Mouse (Mus musculus): ENCODE results near the gene Rapgef4. TPM values are rescaled to one million over a fixed set of nuclear protein-coding genes. Genes with fewer than 3 reads are reported as not detected.

Gene Rapgef4
- polyA plus RNA-seq, 1 experiment from 2014 or later: 3.6 TPM

DNA sequence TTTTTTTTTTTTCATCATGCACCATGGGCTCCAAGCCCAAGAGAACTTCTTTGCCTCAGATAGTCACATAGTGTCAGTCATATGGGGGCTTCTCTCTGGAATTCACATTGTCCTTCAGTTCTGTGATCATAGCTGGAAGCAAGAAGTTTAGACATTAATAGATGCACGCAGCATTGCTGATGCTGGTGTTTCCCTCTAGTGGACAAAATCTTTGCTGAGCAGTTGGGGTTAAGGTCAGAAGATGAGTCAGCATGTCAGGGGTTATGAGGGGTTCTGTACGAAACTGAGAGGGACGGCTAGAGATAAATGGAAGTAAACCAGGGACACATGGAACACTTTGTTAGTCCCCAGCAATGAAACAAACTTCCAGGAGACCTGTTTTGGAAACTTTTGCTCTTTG, 216.0 kb downstream of the Rapgef4 start:
- ATAC-seq (replicated peaks; ENCODE audit: low FRiP score, low TSS enrichment, low read depth) (no peak), DNase-seq (ENCODE audit: low spot score) (no peak)
- Histone ChIP-seq H3K27ac (ENCODE audit: low read depth) (no peak overlapping the region), H3K4me2 (ENCODE audit: low read length) (no peak overlapping the region), H3K27me3 (replicated peaks; ENCODE audit: control insufficient read depth, insufficient read depth, low read length) (0 out of 2 replicates have a peak, but pooled peaks cover 3% of the 10 kb centered on the region), H3K4me3 (ENCODE audit: low read depth, low read length) (no peak overlapping the region), H3K36me3 (ENCODE audit: control insufficient read depth, insufficient read depth, low read length) (no peaks in the 10 kb centered on the region), H3K9me3 (ENCODE audit: control insufficient read depth, low read length) (no peaks in the 10 kb centered on the region), H3K9ac (ENCODE audit: low read length) (no peak overlapping the region), H3K4me1 (replicated peaks; ENCODE audit: control insufficient read depth, insufficient read depth, low read length) (peaks cover 8% of the 10 kb centered on the region)
- 21% methylated on average over 3 of the region's 3 CpGs for WGBS

DNA sequence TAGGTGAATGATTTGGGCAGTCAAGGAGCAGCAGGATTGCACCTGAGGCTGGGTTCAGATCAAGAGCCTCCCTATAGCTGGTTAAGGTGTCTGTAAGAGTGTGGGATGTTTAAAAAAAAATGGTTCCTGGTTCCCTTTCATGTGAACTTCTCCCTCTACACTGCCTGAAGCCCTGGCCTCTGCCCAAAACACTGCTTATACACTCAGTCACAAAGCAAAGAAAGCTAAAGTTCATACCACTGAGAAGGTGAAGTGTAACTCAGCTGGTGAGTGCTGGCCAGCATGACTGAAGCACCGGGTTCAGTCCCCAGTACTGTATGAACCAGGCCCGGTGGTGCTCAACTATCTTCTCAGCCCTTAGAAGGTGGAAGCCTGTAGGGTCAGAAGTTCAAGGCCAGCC, 218.4 kb downstream of the Rapgef4 start:
- no peak for ATAC-seq (replicated peaks; ENCODE audit: low FRiP score, low TSS enrichment, low read depth)
- H3K36me3 ChIP-seq (ENCODE audit: control insufficient read depth, insufficient read depth, low read length): no peaks in the 10 kb centered on the region
- H3K9ac ChIP-seq (ENCODE audit: low read length): no peak overlapping the region
- H3K27ac ChIP-seq (ENCODE audit: low read depth): no peak overlapping the region
- H3K4me3 ChIP-seq (ENCODE audit: low read depth, low read length): no peak overlapping the region
- DNase-seq (ENCODE audit: low spot score): no peak
- H3K9me3 ChIP-seq (ENCODE audit: control insufficient read depth, low read length): no peaks in the 10 kb centered on the region
- H3K4me1 ChIP-seq (replicated peaks; ENCODE audit: control insufficient read depth, insufficient read depth, low read length): peaks cover 15% of the 10 kb centered on the region
- WGBS: 86% methylated on average over 2 of the region's 2 CpGs
- H3K4me2 ChIP-seq (ENCODE audit: low read length): no peak overlapping the region
- 0 out of 2 replicates have a peak, but pooled peaks cover under 1% of the 10 kb centered on the region for H3K27me3 ChIP-seq (replicated peaks; ENCODE audit: control insufficient read depth, insufficient read depth, low read length)

DNA sequence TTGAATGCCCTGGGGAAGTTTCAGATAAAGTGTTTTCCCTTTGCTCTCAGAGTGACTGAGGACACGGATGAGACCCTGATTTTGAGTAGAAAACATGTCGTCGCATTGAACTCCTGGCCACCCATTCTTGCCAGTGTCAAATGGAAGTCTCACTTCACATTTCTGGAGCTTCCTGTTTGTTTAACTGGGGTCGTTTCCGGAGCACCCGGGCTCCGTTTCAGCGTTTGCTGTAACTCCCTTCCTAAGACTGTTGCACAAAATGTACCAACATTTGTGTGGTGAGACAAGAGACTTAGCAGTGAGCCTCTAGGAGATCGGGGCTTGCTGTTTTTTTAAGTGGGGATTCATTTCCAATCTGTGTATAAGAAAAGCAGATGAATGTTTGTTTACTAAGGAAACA, 220.5 kb downstream of the Rapgef4 start:
- Histone ChIP-seq H3K9ac (ENCODE audit: low read length) (no peak overlapping the region), H3K4me2 (ENCODE audit: low read length) (no peak overlapping the region), H3K9me3 (ENCODE audit: control insufficient read depth, low read length) (no peaks in the 10 kb centered on the region), H3K27ac (ENCODE audit: low read depth) (no peak overlapping the region), H3K36me3 (ENCODE audit: control insufficient read depth, insufficient read depth, low read length) (no peaks in the 10 kb centered on the region), H3K4me1 (replicated peaks; ENCODE audit: control insufficient read depth, insufficient read depth, low read length) (peaks cover 15% of the 10 kb centered on the region), H3K4me3 (ENCODE audit: low read depth, low read length) (no peak overlapping the region), H3K27me3 (replicated peaks; ENCODE audit: control insufficient read depth, insufficient read depth, low read length) (no peaks in the 10 kb centered on the region)
- ATAC-seq (replicated peaks; ENCODE audit: low FRiP score, low TSS enrichment, low read depth): no peak
- WGBS: 29% methylated on average over 9 of the region's 9 CpGs
- DNase-seq (ENCODE audit: low spot score): no peak

DNA sequence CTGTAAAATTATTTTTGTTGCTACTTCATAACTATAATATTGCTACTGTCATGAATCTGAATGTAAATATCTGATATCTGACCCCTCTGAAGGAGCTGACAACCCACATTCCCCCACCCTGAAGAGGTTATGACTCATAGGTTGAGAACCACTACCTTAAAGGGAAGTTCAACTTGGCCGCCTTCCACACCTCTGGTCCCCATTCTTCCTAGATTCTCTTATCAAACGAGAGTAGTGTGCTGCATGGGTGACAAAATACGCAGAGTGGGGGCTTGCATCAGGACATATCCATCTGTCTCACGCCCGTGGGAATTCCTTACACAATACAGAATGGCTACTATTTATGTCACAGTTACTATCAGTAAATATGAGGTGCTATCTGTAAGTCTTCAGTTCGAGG, 221.2 kb downstream of the Rapgef4 start:
- Histone ChIP-seq H3K27ac (ENCODE audit: low read depth) (no peak overlapping the region), H3K4me1 (replicated peaks; ENCODE audit: control insufficient read depth, insufficient read depth, low read length) (peaks cover 15% of the 10 kb centered on the region), H3K27me3 (replicated peaks; ENCODE audit: control insufficient read depth, insufficient read depth, low read length) (no peaks in the 10 kb centered on the region), H3K4me3 (ENCODE audit: low read depth, low read length) (no peak overlapping the region), H3K9me3 (ENCODE audit: control insufficient read depth, low read length) (no peaks in the 10 kb centered on the region), H3K9ac (ENCODE audit: low read length) (no peak overlapping the region), H3K36me3 (ENCODE audit: control insufficient read depth, insufficient read depth, low read length) (no peaks in the 10 kb centered on the region), H3K4me2 (ENCODE audit: low read length) (no peak overlapping the region)
- 84% methylated on average over 6 of the region's 6 CpGs for whole genome bisulfite sequencing
- ATAC-seq (replicated peaks; ENCODE audit: low FRiP score, low TSS enrichment, low read depth) (no peak), DNase-seq (ENCODE audit: low spot score) (no peak)

DNA sequence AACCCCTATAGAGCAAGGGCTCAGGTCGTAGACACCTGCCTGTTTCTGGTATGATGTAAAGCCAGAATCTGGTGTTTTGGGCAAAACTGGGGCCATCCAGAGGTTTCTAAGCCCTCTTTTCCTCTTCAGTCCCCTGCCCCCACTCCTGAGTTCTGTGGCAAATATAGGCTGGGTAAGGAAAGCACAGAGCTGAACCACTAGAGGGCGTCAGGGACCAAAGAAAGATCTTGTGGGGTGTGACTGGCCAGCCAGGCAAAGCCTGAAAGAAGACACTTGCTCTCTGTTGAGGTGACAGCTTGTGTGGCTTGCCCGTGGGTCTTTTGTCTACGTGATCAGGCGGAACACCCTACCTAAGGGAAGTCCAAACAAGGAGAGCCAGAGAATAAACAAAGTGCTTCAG, 222.6 kb downstream of the Rapgef4 start:
- H3K9me3 ChIP-seq (ENCODE audit: control insufficient read depth, low read length): no peaks in the 10 kb centered on the region
- peaks cover 15% of the 10 kb centered on the region for H3K4me1 ChIP-seq (replicated peaks; ENCODE audit: control insufficient read depth, insufficient read depth, low read length)
- H3K27ac ChIP-seq (ENCODE audit: low read depth): no peak overlapping the region
- peak; percentile 68; the same call in 1 of the 2 replicates for ATAC-seq (replicated peaks; ENCODE audit: low FRiP score, low TSS enrichment, low read depth)
- H3K9ac ChIP-seq (ENCODE audit: low read length): no peak overlapping the region
- DNase-seq (ENCODE audit: low spot score): peak; percentile 89
- peak overlapping the region; percentile 51 for H3K4me2 ChIP-seq (ENCODE audit: low read length)
- WGBS: 6% methylated on average over 5 of the region's 5 CpGs
- H3K36me3 ChIP-seq (ENCODE audit: control insufficient read depth, insufficient read depth, low read length): no peaks in the 10 kb centered on the region
- no peaks in the 10 kb centered on the region for H3K27me3 ChIP-seq (replicated peaks; ENCODE audit: control insufficient read depth, insufficient read depth, low read length)
- peak overlapping the region; percentile 20; the same call in 1 of the 2 replicates for H3K4me3 ChIP-seq (ENCODE audit: low read depth, low read length)

DNA sequence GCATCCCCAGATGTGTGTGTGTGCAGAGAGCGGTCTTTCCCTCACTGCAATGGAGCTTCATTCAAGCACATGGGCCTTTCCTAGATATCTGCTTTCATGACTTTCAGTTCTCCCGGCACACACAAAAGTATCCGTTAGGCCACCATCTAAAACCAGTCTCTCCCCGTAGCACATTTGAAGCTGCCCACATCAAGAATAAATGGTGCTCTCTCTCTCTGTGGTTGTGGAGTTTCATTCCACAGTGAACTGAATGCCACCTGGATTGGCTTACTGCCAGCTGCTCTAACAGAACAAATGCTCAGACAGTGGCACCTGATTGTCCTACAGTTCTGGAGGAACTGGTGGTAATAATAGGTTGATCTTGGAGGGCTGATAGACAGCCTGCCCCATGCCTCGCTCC, 224.8 kb downstream of the Rapgef4 start:
- H3K27ac ChIP-seq (ENCODE audit: low read depth): no peak overlapping the region
- H3K4me3 ChIP-seq (ENCODE audit: low read depth, low read length): no peak overlapping the region
- WGBS: 92% methylated on average over 5 of the region's 5 CpGs
- H3K27me3 ChIP-seq (replicated peaks; ENCODE audit: control insufficient read depth, insufficient read depth, low read length): no peaks in the 10 kb centered on the region
- H3K9ac ChIP-seq (ENCODE audit: low read length): no peak overlapping the region
- no peaks in the 10 kb centered on the region for H3K36me3 ChIP-seq (ENCODE audit: control insufficient read depth, insufficient read depth, low read length)
- no peak overlapping the region for H3K4me2 ChIP-seq (ENCODE audit: low read length)
- DNase-seq (ENCODE audit: low spot score): no peak
- no peaks in the 10 kb centered on the region for H3K9me3 ChIP-seq (ENCODE audit: control insufficient read depth, low read length)
- peaks cover 15% of the 10 kb centered on the region for H3K4me1 ChIP-seq (replicated peaks; ENCODE audit: control insufficient read depth, insufficient read depth, low read length)
- no peak for ATAC-seq (replicated peaks; ENCODE audit: low FRiP score, low TSS enrichment, low read depth)

DNA sequence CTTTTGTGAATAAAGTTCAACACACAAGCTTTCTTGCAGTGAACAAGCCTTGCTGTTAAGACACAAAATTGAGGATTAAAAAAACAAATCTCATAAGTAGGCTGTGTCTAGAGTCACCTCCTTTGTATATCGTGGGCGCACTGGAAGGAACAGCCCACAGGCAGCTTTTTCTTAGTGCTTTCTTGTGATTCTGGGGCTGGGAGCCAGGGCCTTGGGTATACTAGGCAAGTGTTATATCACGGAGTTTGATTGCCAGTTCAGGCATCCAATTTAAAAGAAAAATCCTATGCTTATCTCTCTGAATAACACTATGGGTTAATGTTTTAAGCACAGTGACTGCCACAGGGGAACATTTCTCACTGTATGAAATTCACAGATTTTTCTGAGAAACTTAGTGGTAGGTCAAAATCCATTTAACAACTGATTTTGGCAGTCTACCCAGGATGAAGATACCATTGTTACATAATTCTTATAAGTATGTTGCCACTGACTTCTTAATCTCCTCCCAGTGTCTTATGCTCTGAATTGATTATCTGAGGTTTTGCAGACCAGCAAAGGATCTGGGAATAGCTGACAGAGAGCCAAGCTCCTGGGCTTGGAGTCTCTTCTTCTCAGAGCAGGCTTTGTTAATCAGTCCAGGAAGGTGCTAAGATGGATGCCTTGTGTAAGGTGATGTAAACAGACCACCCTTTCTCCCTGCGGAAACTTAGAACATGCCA, 225.6 kb downstream of the Rapgef4 start:
- H3K4me1 ChIP-seq (replicated peaks; ENCODE audit: control insufficient read depth, insufficient read depth, low read length): peaks cover 9% of the 10 kb centered on the region
- H3K27me3 ChIP-seq (replicated peaks; ENCODE audit: control insufficient read depth, insufficient read depth, low read length): no peaks in the 10 kb centered on the region
- no peak for ATAC-seq (replicated peaks; ENCODE audit: low FRiP score, low TSS enrichment, low read depth)
- WGBS: 70% methylated on average over 4 of the region's 4 CpGs
- H3K27ac ChIP-seq (ENCODE audit: low read depth): no peak overlapping the region
- no peaks in the 10 kb centered on the region for H3K9me3 ChIP-seq (ENCODE audit: control insufficient read depth, low read length)
- H3K9ac ChIP-seq (ENCODE audit: low read length): no peak overlapping the region
- H3K4me3 ChIP-seq (ENCODE audit: low read depth, low read length): no peak overlapping the region
- DNase-seq (ENCODE audit: low spot score): no peak
- H3K36me3 ChIP-seq (ENCODE audit: control insufficient read depth, insufficient read depth, low read length): no peaks in the 10 kb centered on the region
- H3K4me2 ChIP-seq (ENCODE audit: low read length): no peak overlapping the region

DNA sequence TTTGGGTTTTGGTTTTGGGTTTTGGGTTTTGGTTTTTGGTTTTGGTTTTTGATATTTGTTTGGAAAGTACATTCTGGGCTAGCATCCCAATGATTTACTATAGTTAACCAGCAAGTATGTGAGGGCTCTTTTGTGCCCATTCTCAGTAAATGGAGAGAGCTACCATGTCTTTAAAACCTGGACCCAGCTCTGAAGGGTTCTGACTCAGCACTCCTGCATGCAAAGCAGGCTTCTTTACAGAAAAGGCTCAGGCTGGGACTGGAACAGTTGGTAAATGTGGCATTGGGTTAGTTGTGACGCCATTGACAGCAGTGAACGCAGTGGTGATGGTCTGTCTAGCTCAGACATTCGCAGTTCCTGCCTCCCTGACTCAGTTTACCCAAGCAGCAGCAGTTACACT, 236.3 kb downstream of the Rapgef4 start:
- no peak overlapping the region for H3K9ac ChIP-seq (ENCODE audit: low read length)

DNA sequence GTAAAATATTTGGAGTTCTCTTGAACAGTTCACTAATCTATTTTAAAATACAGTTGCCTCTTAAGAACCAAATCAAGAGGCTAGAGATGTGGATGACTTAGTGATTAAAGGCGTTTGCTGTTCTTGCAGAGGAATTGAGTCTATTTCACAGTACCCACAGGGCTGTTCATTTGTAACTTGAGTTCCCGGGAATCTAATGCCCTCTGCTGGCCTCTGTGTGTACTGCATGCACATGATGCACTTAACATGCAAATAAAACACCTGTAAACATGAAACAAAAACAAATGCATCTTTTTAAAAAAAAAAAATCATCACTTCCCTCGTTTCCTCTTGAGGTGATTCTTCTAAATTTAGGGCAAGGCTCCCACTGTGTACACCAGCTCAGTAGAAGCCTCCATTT, 238.9 kb downstream of the Rapgef4 start:
- Histone ChIP-seq H3K4me1 (replicated peaks; ENCODE audit: control insufficient read depth, insufficient read depth, low read length) (no peaks in the 10 kb centered on the region), H3K4me3 (ENCODE audit: low read depth, low read length) (no peak overlapping the region), H3K9me3 (ENCODE audit: control insufficient read depth, low read length) (no peaks in the 10 kb centered on the region), H3K36me3 (ENCODE audit: control insufficient read depth, insufficient read depth, low read length) (no peaks in the 10 kb centered on the region), H3K4me2 (ENCODE audit: low read length) (no peak overlapping the region), H3K27me3 (replicated peaks; ENCODE audit: control insufficient read depth, insufficient read depth, low read length) (no peaks in the 10 kb centered on the region), H3K9ac (ENCODE audit: low read length) (no peak overlapping the region), H3K27ac (ENCODE audit: low read depth) (no peak overlapping the region)
- WGBS: 30% methylated on average over 3 of the region's 3 CpGs
- DNase-seq (ENCODE audit: low spot score) (peak; percentile 68), ATAC-seq (replicated peaks; ENCODE audit: low FRiP score, low TSS enrichment, low read depth) (no peak)

More for the DNA sequence above, 236.3 kb downstream of the Rapgef4 start:
- Histone ChIP-seq H3K36me3 (ENCODE audit: control insufficient read depth, insufficient read depth, low read length) (no peaks in the 10 kb centered on the region), H3K27ac (ENCODE audit: low read depth) (no peak overlapping the region), H3K4me3 (ENCODE audit: low read depth, low read length) (no peak overlapping the region), H3K4me1 (replicated peaks; ENCODE audit: control insufficient read depth, insufficient read depth, low read length) (no peaks in the 10 kb centered on the region), H3K27me3 (replicated peaks; ENCODE audit: control insufficient read depth, insufficient read depth, low read length) (no peaks in the 10 kb centered on the region), H3K9me3 (ENCODE audit: control insufficient read depth, low read length) (no peaks in the 10 kb centered on the region), H3K4me2 (ENCODE audit: low read length) (no peak overlapping the region)
- 83% methylated on average over 3 of the region's 3 CpGs for WGBS
- ATAC-seq (replicated peaks; ENCODE audit: low FRiP score, low TSS enrichment, low read depth): no peak
- DNase-seq (ENCODE audit: low spot score): no peak
